ENCODE assay signal across 8 mouse cellular contexts in the genomic region with DNA sequence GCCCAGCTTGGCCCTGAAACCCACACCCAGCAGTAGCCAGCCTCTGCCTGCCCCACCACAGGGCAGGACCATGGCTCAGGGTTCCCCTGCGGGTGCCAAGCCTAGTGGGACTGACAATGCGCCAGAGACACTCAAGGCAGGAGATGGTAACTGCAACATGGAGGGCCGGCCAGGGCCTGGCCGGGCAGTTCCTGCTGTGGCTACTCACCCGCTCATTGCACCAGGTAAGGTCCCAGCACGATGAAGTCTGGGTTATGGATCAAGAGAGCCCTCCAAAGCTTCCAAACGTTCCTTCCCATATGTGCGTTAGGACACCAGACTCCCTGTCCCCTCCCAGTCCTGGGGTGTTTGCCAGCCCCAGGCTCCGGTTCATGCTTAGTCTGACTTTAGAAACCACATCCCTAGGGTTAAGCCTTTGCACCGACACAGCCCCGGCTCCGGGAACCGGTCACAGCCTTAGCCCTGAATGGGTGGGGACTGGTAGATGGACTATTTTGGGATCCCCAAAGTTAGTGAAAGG. TPM values are rescaled to one million over a fixed set of nuclear protein-coding genes. Genes with fewer than 3 reads are reported as not detected.
A peak's percentile ranks its signal among the peaks of the same experiment; 100 is the strongest.
DNase-seq lines count a peak whose midpoint lies in the region; ATAC-seq and TF ChIP-seq lines count a peak whose summit lies in the region.

No protein-coding gene starts in this region.

- peak overlapping the region; percentile 50 for H3K4me3 ChIP-seq in heart, embryonic 13.5 days
- H3K4me3 ChIP-seq in E14TG2a.4 (replicated peaks; ENCODE audit: low read length): peak overlapping the region; percentile 46
- H3K4me3 ChIP-seq in embryonic fibroblast, embryonic 13.5 days (ENCODE audit: insufficient read depth, low read length): peak overlapping the region; percentile 1
- H3K4me3 ChIP-seq in limb, embryonic 12.5 days (replicated peaks): 0 out of 2 replicates have a peak overlapping the region, but pooled peaks have one; percentile 17

- peaks cover 39% of the 10 kb centered on the region for H3K27me3 ChIP-seq in heart, embryonic 13.5 days (replicated peaks)
- peaks cover 46% of the 10 kb centered on the region for H3K27me3 ChIP-seq in E14TG2a.4 (ENCODE audit: insufficient read depth, low read length)
- H3K27me3 ChIP-seq in limb, embryonic 12.5 days: no peaks in the 10 kb centered on the region

- intact Hi-C loops in heart, postnatal 36 days (cut with DNase I): loop anchor here (5.0 kb wide), 2 partner anchors 35 to 375 kb away; no protein-coding TSS in a partner anchor

- WGBS in heart, embryonic 13.5 days: 41% methylated on average over 13 of the region's 13 CpGs
- 72% methylated on average over 13 of the region's 13 CpGs for WGBS in limb, embryonic 12.5 days

- H3K4me1 ChIP-seq in heart, embryonic 13.5 days: peaks cover 39% of the 10 kb centered on the region
- peaks cover 46% of the 10 kb centered on the region for H3K4me1 ChIP-seq in E14TG2a.4 (replicated peaks; ENCODE audit: low read depth, low read length)
- H3K4me1 ChIP-seq in embryonic fibroblast, embryonic 13.5 days (ENCODE audit: control insufficient read depth, insufficient read depth, low read length): 0 out of 2 replicates have a peak, but pooled peaks cover 4% of the 10 kb centered on the region
- peaks cover 50% of the 10 kb centered on the region for H3K4me1 ChIP-seq in limb, embryonic 12.5 days (replicated peaks)

- no peak for TF ChIP-seq POLR2A in embryonic fibroblast, embryonic 13.5 days (IDR thresholded peaks at IDR 0.05; ENCODE audit: low read depth, low read length)

- ATAC-seq in heart, embryonic 13.5 days (ENCODE audit: extremely low read depth, insufficient number of reproducible peaks, low FRiP score, low TSS enrichment): no peak
- ATAC-seq in limb, embryonic 12.5 days (ENCODE audit: insufficient number of reproducible peaks, insufficient read depth, low FRiP score, low TSS enrichment, low read depth): no peak

- peak overlapping the region; percentile 80 for H3K4me2 ChIP-seq in heart, embryonic 13.5 days
- peak overlapping the region; percentile 48 for H3K4me2 ChIP-seq in limb, embryonic 12.5 days

- H3K9ac ChIP-seq in heart, embryonic 13.5 days: peak overlapping the region; percentile 76
- 0 out of 2 replicates have a peak overlapping the region, but pooled peaks have one; percentile 13 for H3K9ac ChIP-seq in limb, embryonic 12.5 days (replicated peaks)

- no peaks in the 10 kb centered on the region for H3K9me3 ChIP-seq in heart, embryonic 13.5 days
- no peaks in the 10 kb centered on the region for H3K9me3 ChIP-seq in E14TG2a.4 (ENCODE audit: low read length)
- no peaks in the 10 kb centered on the region for H3K9me3 ChIP-seq in limb, embryonic 12.5 days

- H3K27ac ChIP-seq in heart, embryonic 13.5 days (replicated peaks): no peak overlapping the region
- peak overlapping the region; percentile 87 for H3K27ac ChIP-seq in embryonic fibroblast, embryonic 13.5 days (ENCODE audit: insufficient read depth, low read length)
- H3K27ac ChIP-seq in limb, embryonic 12.5 days: 0 out of 2 replicates have a peak overlapping the region, but pooled peaks have one; percentile 35

- no peak for TF ChIP-seq CTCF in E14TG2a.4 (conservative IDR thresholded peaks at IDR 0.05; ENCODE audit: low read length)
- no peak for TF ChIP-seq CTCF in embryonic fibroblast, embryonic 13.5 days (IDR thresholded peaks at IDR 0.05; ENCODE audit: borderline replicate concordance, insufficient read depth, low read length)

- H3K36me3 ChIP-seq in heart, embryonic 13.5 days: no peaks in the 10 kb centered on the region
- no peaks in the 10 kb centered on the region for H3K36me3 ChIP-seq in E14TG2a.4 (ENCODE audit: insufficient read depth, low read length)
- H3K36me3 ChIP-seq in limb, embryonic 12.5 days: peaks cover 11% of the 10 kb centered on the region; the same call in 1 of the 2 replicates

- no peak for DNase-seq in heart, postnatal 36 days
- DNase-seq in urinary bladder, postnatal 14 days (ENCODE audit: low spot score): no peak
- DNase-seq in left cerebral cortex, adult 9 months (ENCODE audit: low spot score in 2 of 2): no peak
- no peak for DNase-seq in testis, postnatal 10 days (ENCODE audit: low spot score)

RNA-seq across cellular contexts. Expression of a gene that starts 43.0 kb away (rescaled TPM):
- polyA plus RNA-seq in heart, embryonic 13.5 days (2015; fragmentation: Nextera tagmentation; extraction: Ambion mirVana): 0.09 TPM in 2 replicates
- under 1 TPM in 1 of 2 experiments, not detected in 1; 0.08 TPM for total RNA-seq in heart, postnatal 36 days (2021)
- 0.40 TPM in 1 of 2 replicates, not detected in the other for polyA plus RNA-seq in embryonic fibroblast, embryonic 13.5 days (2011; ENCODE audit: insufficient read length, low read depth, missing spikeins)
- polyA plus RNA-seq in limb, embryonic 12.5 days (2016; fragmentation: Nextera tagmentation; extraction: Ambion mirVana): 0.18 and 0.32 TPM in 2 replicates

RNA-seq across cellular contexts. Expression of a gene that starts 57.7 kb away (rescaled TPM):
- 9.9 and 16.7 TPM in 2 replicates for polyA plus RNA-seq in heart, embryonic 13.5 days (2015; fragmentation: Nextera tagmentation; extraction: Ambion mirVana)
- total RNA-seq in heart, postnatal 36 days (2021): 10 to 100 TPM; 32.2 to 45.7 TPM
- polyA plus RNA-seq in embryonic fibroblast, embryonic 13.5 days (2011; ENCODE audit: insufficient read length, low read depth, missing spikeins): 69.9 and 73.2 TPM in 2 replicates
- 69.0 and 81.6 TPM in 2 replicates for polyA plus RNA-seq in limb, embryonic 12.5 days (2016; fragmentation: Nextera tagmentation; extraction: Ambion mirVana)
